In the genomic region with DNA sequence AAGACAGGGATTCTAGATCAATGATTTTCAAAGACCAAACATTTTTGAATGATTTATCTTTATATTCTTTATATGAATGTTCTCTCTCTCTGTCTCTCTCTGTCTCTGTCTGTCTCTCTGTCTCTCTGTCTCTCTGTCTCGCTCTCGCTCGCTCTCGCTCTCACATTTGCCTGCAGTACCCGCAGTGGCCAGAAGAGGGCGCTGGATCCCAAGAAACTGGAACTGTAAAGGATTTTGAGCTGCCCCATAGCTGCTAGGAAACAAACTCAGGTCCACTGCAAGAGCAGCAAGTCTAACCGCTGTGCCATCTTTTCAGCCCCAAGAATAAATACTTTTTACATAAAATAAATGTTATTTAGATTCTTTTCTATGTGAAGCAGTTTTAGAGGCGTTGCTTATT, we compare ENCODE assay signal across 8 mouse cellular contexts.
DNase-seq lines count a peak whose midpoint lies in the region; ATAC-seq and TF ChIP-seq lines count a peak whose summit lies in the region.

No protein-coding gene starts in this region.

- peaks cover 10% of the 10 kb centered on the region for H3K27me3 ChIP-seq in Patski
- H3K27me3 ChIP-seq in limb, embryonic 11.5 days (ENCODE audit: control insufficient read depth, insufficient read depth, low read length), result peaks cover 4% of the 10 kb centered on the region; the same call in 1 of the 2 replicates

- H3K4me2 ChIP-seq in limb, embryonic 11.5 days (ENCODE audit: low read depth, severe bottlenecking), result no peak overlapping the region

- in situ Hi-C loops in Patski (cut with MboI; ENCODE audit: low pct_unique_long_range_greater_than_20kb), result loop anchor here (25.0 kb wide), 1 partner anchor 1077 kb away; no protein-coding TSS in a partner anchor

- CTCF ChIA-PET in Patski (lab: Charles Lee), result no interaction called here

- H3K4me3 ChIP-seq in cortical plate, adult 2 months (ENCODE audit: insufficient read depth, low read length), result no peak overlapping the region
- H3K4me3 ChIP-seq in limb, embryonic 11.5 days (ENCODE audit: low read depth, low read length), result no peak overlapping the region

- TF ChIP-seq CTCF in Patski (IDR thresholded peaks at IDR 0.05), result peak; percentile 76
- TF ChIP-seq CTCF in cortical plate, adult 2 months (IDR thresholded peaks at IDR 0.05; ENCODE audit: extremely low read depth, insufficient read depth, low read length), result 0 out of 2 replicates have a peak, but pooled peaks have one; percentile 18

- 40% methylated on average over 8 of the region's 8 CpGs for WGBS in limb, embryonic 11.5 days

- no peak for ATAC-seq in CD4-positive, CD25-positive, alpha-beta regulatory T cell, adult 4 months
- ATAC-seq in Patski, result no peak
- no peak for ATAC-seq in limb, embryonic 11.5 days (ENCODE audit: insufficient number of reproducible peaks, low FRiP score, low TSS enrichment, low read depth)

- no peaks in the 10 kb centered on the region for H3K36me3 ChIP-seq in limb, embryonic 11.5 days (ENCODE audit: control insufficient read depth, insufficient read depth, low read length)

- no peak for TF ChIP-seq POLR2A in cortical plate, adult 2 months (IDR thresholded peaks at IDR 0.05; ENCODE audit: extremely low read depth, insufficient read depth, low read length)

- DNase-seq in CD4-positive, CD25-positive, alpha-beta regulatory T cell, adult 2 months (ENCODE audit: low read depth, low spot score), result peak; percentile 10
- DNase-seq in layer of hippocampus, adult 11-12 months (ENCODE audit: low spot score), result peak; percentile 3
- DNase-seq in layer of hippocampus, adult 9-11 months, result no peak
- no peak for DNase-seq in Patski (ENCODE audit: low read depth, low spot score)
- peak; percentile 69 for DNase-seq in limb, embryonic 11.5 days (ENCODE audit: low spot score)
- peak; percentile 9 for DNase-seq in thymus, postnatal 0 days (ENCODE audit: low spot score)

- no peaks in the 10 kb centered on the region for H3K4me1 ChIP-seq in cortical plate, adult 2 months (ENCODE audit: control insufficient read depth, insufficient read depth, low read length)
- no peaks in the 10 kb centered on the region for H3K4me1 ChIP-seq in limb, embryonic 11.5 days (ENCODE audit: control insufficient read depth, insufficient read depth, low read length)

- H3K9me3 ChIP-seq in limb, embryonic 11.5 days (ENCODE audit: control insufficient read depth, low read length), result no peaks in the 10 kb centered on the region

- H3K9ac ChIP-seq in limb, embryonic 11.5 days (ENCODE audit: low read length), result no peak overlapping the region

- POLR2A ChIA-PET in Patski (lab: Charles Lee), result interaction anchor here (0.6 kb wide), 1 partner anchor 666 kb away, joined by 4 read pairs; no protein-coding TSS in a partner anchor

- no peak overlapping the region for H3K27ac ChIP-seq in cortical plate, adult 2 months (ENCODE audit: insufficient read depth, low read length)
- no peak overlapping the region for H3K27ac ChIP-seq in limb, embryonic 11.5 days (replicated peaks; ENCODE audit: low read depth, low read length)

Comparison
In these comparisons a context has a peak if more than half of its experiments do, and no peak if none do; other contexts are left out.
1. DNase-seq: peak in CD4-positive, CD25-positive, alpha-beta regulatory T cell, adult 2 months (single experiment), layer of hippocampus, adult 11-12 months (single experiment), limb, embryonic 11.5 days (single experiment) and thymus, postnatal 0 days (single experiment); none in layer of hippocampus, adult 9-11 months (single experiment) and Patski (single experiment).